Mouse (Mus musculus): Measurements from ENCODE around the gene Rtcb.
A peak's percentile ranks its signal among the peaks of the same experiment; 100 is the strongest.

Rtcb gene

DNA sequence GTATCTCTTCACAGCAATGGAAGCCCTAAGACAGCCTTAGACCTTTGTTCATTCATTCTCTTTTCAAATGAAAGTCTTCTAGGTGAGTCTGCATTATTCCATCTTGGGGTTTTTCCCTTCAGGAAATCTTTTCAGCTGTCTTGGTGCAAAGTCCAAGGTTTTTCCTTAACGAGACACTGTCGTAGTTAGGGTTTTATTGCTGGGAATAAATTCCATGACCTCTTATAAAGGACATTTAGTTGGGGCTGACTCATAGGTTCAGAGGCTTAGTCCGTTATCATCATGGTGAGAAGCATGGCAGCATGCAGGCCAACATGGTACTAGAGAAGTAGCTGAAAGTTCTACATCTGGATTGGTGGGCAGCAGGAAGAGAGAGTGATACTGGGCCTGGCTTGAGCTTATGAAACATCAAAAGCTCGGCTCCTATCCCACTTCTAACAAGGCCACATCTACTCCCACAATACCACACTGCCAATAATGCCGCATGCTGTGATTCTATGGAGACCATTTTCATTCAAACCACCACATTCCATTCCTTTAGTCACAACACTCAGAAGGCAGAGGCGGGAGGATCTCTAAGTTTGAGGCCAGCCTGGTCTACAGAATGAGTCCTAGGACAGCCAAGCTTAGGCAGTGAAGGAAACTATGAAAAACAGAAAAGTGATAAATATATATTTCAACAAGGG lies 21.2 kb downstream of the Rtcb start:
- DNase-seq, result no peak

DNA sequence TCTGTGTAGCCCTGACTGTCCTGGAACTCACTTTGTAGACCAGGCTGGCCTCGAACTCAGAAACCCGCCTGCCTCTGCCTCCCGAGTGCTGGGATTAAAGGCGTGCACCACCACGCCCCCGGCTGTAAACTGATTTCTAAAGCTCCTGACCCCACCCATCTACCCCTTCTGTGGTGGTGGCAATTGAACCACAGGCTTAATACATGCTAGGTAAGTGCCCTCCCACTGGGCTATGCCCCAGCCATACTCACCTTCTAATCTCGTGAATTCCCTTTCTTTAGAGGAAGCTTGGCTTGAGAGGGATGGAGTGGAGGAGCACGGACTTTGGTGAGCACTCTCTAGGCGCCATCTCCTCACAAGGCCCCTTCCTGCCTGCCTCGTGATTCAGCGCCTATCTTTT lies 27.7 kb downstream of the Rtcb start:
- DNase-seq, result no peak

GRCm38 (mm10) chr10:85929208-85929591 lies 28.4 kb downstream of the Rtcb start:
- DNase-seq, result no peak

DNA sequence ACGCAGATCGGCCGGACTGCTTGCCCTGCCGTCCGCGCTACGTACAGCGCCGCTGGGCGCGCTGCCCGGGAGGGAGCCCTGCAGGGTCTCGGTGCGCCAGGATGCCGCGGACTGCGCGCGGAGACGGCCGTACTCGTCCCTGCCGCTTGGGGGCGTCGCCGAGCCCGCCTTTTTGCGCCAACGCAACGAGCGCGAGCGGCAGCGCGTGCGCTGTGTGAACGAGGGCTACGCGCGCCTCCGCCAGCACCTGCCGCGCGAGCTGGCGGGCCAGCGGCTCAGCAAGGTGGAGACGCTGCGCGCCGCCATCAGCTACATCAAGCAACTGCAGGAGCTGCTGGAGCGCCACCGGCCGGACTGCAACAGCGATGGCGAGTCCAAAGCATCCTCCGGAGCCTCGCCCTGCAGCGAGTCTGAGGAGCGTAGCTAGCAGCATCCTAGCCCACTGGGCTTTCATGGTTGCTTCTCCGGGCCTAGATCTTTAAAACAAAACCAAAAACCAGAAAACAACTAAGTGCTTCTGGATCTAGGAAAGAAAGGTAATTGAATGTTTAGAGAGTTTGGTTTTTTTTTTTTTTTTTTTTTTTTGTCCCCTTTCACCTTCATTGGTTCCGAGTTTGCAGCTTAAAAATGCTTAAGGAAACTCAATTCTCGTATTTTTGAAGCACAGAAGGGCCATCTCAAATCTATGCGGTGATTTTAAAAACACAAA lies 29.0 kb downstream of the Rtcb start:
- DNase-seq, result peak; percentile 63 to 70

DNA sequence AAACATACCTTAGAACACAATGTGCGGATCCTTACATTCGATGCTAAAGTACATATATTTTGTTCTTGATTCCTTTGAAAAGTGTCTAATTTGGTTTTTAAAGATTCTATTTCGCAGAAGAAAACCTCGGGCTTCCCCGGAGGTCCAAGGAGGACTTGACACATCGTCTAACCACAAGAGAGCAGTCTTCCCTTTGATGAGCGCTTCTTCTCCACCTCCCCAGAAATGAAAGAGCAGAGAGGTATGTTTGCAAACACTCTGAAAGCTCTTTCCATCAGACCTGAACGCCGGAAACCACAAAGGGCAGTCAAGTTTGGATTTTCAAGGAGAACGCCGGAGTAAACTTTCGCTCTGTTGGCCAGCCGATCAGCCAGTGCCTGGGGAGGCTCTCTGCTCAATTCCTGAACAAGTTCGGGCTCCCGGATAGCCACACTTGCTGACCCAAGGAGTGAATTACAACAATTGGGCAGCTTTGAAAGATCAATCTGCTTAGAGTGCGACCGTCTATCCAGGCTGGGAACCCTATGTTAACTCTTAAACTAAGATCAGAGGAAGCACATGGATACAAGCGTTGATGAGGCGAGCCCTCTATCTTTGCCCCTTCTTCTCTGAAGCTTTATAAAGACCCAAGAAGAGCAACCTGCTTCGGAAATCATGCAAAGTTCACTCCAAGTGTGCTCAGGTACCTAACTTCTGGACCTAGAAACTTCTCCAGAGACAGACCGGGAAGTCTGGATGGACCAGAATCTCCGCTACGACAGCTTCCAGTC lies 29.8 kb downstream of the Rtcb start, which contains the start of gene Ascl4:
Ascl4 (plus strand) TSS at position 6 of the 770 bp plus-strand sequence.
- peak in 1 of 2 experiments; percentile 24 for DNase-seq

DNA sequence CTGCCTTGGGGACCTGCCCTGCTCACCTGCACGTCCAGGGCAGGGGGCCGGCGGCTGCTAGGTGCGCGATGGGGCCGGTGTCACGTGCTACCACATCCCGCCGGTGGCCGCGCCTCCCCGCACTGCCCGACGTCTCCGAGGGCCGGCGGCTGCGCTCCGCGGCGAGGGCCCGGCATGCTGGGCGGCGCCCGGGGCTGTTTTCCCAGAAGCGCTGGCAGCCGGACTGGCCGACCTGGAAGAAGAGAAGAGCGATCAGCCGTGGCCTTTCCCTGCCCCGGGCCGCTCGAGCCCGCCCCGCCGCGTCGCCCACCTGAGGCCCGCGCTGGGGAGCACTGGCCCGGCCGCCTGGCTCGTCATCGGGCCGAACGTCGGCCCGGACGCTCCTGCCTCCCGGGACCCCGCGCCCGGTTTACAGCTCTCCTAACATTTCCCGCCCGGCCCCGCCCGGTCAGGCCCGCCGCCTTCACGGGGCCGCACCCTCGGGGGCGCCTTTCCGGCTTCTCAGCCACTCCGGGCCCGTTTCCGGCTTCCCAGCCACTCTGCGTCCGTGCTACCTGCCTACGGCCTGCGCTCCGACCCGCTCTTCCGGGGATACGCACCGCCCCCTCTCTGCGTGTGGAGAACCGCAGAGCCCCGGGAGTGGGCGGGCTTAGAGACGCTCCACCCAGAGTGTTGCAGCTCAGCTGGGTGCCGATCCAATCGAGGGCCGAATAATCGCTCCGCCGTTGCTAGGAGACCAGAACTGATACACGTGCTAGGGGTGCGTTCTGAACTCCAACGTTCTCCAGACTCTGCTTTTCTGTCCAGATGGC lies 40.9 kb downstream of the Rtcb start, which contains the start of gene Prdm4:
Prdm4 (minus strand) TSS at position 645 of the 812 bp plus-strand sequence.
- DNase-seq, result peak; percentile 94 to 97
